In the genomic region with DNA sequence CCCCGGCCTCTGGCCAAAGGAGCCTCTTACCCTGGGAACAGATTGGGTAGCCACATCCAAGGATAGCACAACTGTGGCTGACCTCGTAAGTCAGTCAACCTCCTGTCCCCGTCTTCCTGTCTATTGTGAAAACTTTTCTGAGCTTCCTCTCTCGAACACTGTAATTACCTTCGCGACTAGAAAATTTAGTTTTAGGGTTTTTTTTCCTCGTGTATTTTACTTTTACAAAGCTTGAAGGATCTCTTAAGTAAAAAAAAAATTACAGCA, we compare ENCODE assay signal across 8 mouse cellular contexts. TPM values are rescaled to one million over a fixed set of nuclear protein-coding genes. Genes with fewer than 3 reads are reported as not detected.
DNase-seq lines count a peak whose midpoint lies in the region; ATAC-seq and TF ChIP-seq lines count a peak whose summit lies in the region.

No protein-coding gene starts in this region.

- H3K4me1 ChIP-seq in kidney, adult 2 months (ENCODE audit: control insufficient read depth, insufficient read depth, low read length) = peaks cover 3% of the 10 kb centered on the region; the same call in 1 of the 2 replicates
- H3K4me1 ChIP-seq in bone marrow, adult 2 months (ENCODE audit: control insufficient read depth, insufficient read depth, low read length) = no peaks in the 10 kb centered on the region
- peaks cover 18% of the 10 kb centered on the region for H3K4me1 ChIP-seq in hindbrain, embryonic 13.5 days (replicated peaks)
- peaks cover 7% of the 10 kb centered on the region for H3K4me1 ChIP-seq in midbrain, embryonic 11.5 days (ENCODE audit: control insufficient read depth, insufficient read depth, low read length)

- H3K4me3 ChIP-seq in kidney, adult 2 months (ENCODE audit: insufficient read depth, low read depth, low read length) = peak overlapping the region; percentile 90
- H3K4me3 ChIP-seq in bone marrow, adult 2 months (replicated peaks; ENCODE audit: control insufficient read depth, low read depth, low read length) = peak overlapping the region; percentile 98
- peak overlapping the region; percentile 98 for H3K4me3 ChIP-seq in hindbrain, embryonic 13.5 days
- peak overlapping the region; percentile 96 for H3K4me3 ChIP-seq in midbrain, embryonic 11.5 days (ENCODE audit: low read depth, low read length)

- no peaks in the 10 kb centered on the region for H3K27me3 ChIP-seq in kidney, adult 2 months (replicated peaks; ENCODE audit: control insufficient read depth, insufficient read depth, low read length)
- H3K27me3 ChIP-seq in hindbrain, embryonic 13.5 days = no peaks in the 10 kb centered on the region
- no peaks in the 10 kb centered on the region for H3K27me3 ChIP-seq in midbrain, embryonic 11.5 days (ENCODE audit: control insufficient read depth, insufficient read depth, low read length)

- H3K36me3 ChIP-seq in kidney, adult 2 months (ENCODE audit: control insufficient read depth, insufficient read depth, low read length) = no peaks in the 10 kb centered on the region; the same call in 1 of the 2 replicates
- H3K36me3 ChIP-seq in hindbrain, embryonic 13.5 days = peaks cover 35% of the 10 kb centered on the region
- peaks cover 3% of the 10 kb centered on the region for H3K36me3 ChIP-seq in midbrain, embryonic 11.5 days (ENCODE audit: control insufficient read depth, insufficient read depth, low read length)

- H3K9me3 ChIP-seq in hindbrain, embryonic 13.5 days = no peaks in the 10 kb centered on the region
- no peaks in the 10 kb centered on the region for H3K9me3 ChIP-seq in midbrain, embryonic 11.5 days (ENCODE audit: control insufficient read depth, low read length)

- ATAC-seq in hindbrain, embryonic 13.5 days (ENCODE audit: low FRiP score) = no peak
- no peak for ATAC-seq in midbrain, embryonic 11.5 days (ENCODE audit: low FRiP score)

- peak overlapping the region; percentile 98 for H3K4me2 ChIP-seq in hindbrain, embryonic 13.5 days
- peak overlapping the region; percentile 90 for H3K4me2 ChIP-seq in midbrain, embryonic 11.5 days

- no peak overlapping the region for H3K27ac ChIP-seq in kidney, adult 2 months (ENCODE audit: insufficient read depth, low read depth, low read length)
- H3K27ac ChIP-seq in bone marrow, adult 2 months (ENCODE audit: control insufficient read depth, insufficient read depth, low read depth, low read length, poor library complexity) = peak overlapping the region; percentile 66
- H3K27ac ChIP-seq in hindbrain, embryonic 13.5 days = peak overlapping the region; percentile 83; the same call in 1 of the 2 replicates
- H3K27ac ChIP-seq in midbrain, embryonic 11.5 days (ENCODE audit: low read depth, low read length) = no peak overlapping the region

- 2% methylated on average over 7 of the region's 7 CpGs for WGBS in kidney, adult 2 months
- under 1% methylated on average over 7 of the region's 7 CpGs for WGBS in bone marrow, adult 2 months
- whole genome bisulfite sequencing in hindbrain, embryonic 13.5 days = 5% methylated on average over 7 of the region's 7 CpGs
- WGBS in midbrain, embryonic 11.5 days = 6% methylated on average over 7 of the region's 7 CpGs

- H3K9ac ChIP-seq in hindbrain, embryonic 13.5 days = peak overlapping the region; percentile 94
- H3K9ac ChIP-seq in midbrain, embryonic 11.5 days (ENCODE audit: low read length) = peak overlapping the region; percentile 91

- TF ChIP-seq POLR2A in kidney, adult 2 months (IDR thresholded peaks at IDR 0.05; ENCODE audit: low read depth, low read length) = no peak
- TF ChIP-seq POLR2A in bone marrow, adult 2 months (IDR thresholded peaks at IDR 0.05; ENCODE audit: borderline replicate concordance, control insufficient read depth, low read depth, low read length) = no peak

- TF ChIP-seq CTCF in kidney, adult 2 months (conservative IDR thresholded peaks at IDR 0.05; ENCODE audit: insufficient read depth, insufficient read length, low read depth, low read length) = no peak
- TF ChIP-seq CTCF in bone marrow, adult 2 months (IDR thresholded peaks at IDR 0.05; ENCODE audit: control insufficient read depth, insufficient read depth, low read length) = no peak

- no peak for DNase-seq in kidney, adult 2 months
- no peak for DNase-seq in kidney, adult 18-20 months
- no peak for DNase-seq in midbrain, embryonic 11.5 days (ENCODE audit: low spot score, missing footprints)
- no peak for DNase-seq in T-cell, adult 2 months (ENCODE audit: low spot score)
- DNase-seq in right cerebral cortex, adult 18-20 months = no peak
- no peak for DNase-seq in kidney, postnatal 36 days

RNA-seq across cellular contexts. Expression of gene Rbm45, which starts 0.8 kb away (rescaled TPM):
- polyA plus RNA-seq in kidney, adult 2 months (2012; rRNA removed) = 8.3 and 8.9 TPM in 2 replicates
- polyA plus RNA-seq in bone marrow, adult 2 months (2011; ENCODE audit: insufficient read depth, insufficient read length, low replicate concordance, missing spikeins) = 15.4 and 17.5 TPM in 2 replicates
- polyA plus RNA-seq in hindbrain, embryonic 13.5 days (2015; fragmentation: Nextera tagmentation; extraction: Ambion mirVana) = 22.1 and 25.6 TPM in 2 replicates
- 17.3 and 17.5 TPM in 2 replicates for polyA plus RNA-seq in midbrain, embryonic 11.5 days (2014; fragmentation: Nextera tagmentation; extraction: Ambion mirVana)

RNA-seq across cellular contexts. Expression of gene Cyct, which starts 10.3 kb away (rescaled TPM):
- not detected in 2 replicates for polyA plus RNA-seq in kidney, adult 2 months (2012; rRNA removed)
- 4.7 TPM in 1 of 2 replicates, not detected in the other for polyA plus RNA-seq in bone marrow, adult 2 months (2011; ENCODE audit: insufficient read depth, insufficient read length, low replicate concordance, missing spikeins)
- not detected in 2 replicates for polyA plus RNA-seq in hindbrain, embryonic 13.5 days (2015; fragmentation: Nextera tagmentation; extraction: Ambion mirVana)
- not detected in 2 replicates for polyA plus RNA-seq in midbrain, embryonic 11.5 days (2014; fragmentation: Nextera tagmentation; extraction: Ambion mirVana)

RNA-seq across cellular contexts. Expression of gene Pde11a, which starts 32.0 kb away (rescaled TPM):
- polyA plus RNA-seq in kidney, adult 2 months (2012; rRNA removed) = 0.83 and 0.95 TPM in 2 replicates
- polyA plus RNA-seq in bone marrow, adult 2 months (2011; ENCODE audit: insufficient read depth, insufficient read length, low replicate concordance, missing spikeins) = 0.59 TPM in 1 of 2 replicates, not detected in the other
- polyA plus RNA-seq in hindbrain, embryonic 13.5 days (2015; fragmentation: Nextera tagmentation; extraction: Ambion mirVana) = 1.6 TPM in 2 replicates
- polyA plus RNA-seq in midbrain, embryonic 11.5 days (2014; fragmentation: Nextera tagmentation; extraction: Ambion mirVana) = 0.12 TPM in 1 of 2 replicates, not detected in the other

RNA-seq across cellular contexts. Expression of gene Osbpl6, which starts 35.7 kb away (rescaled TPM):
- 35.1 and 41.2 TPM in 2 replicates for polyA plus RNA-seq in kidney, adult 2 months (2012; rRNA removed)
- polyA plus RNA-seq in bone marrow, adult 2 months (2011; ENCODE audit: insufficient read depth, insufficient read length, low replicate concordance, missing spikeins) = 0.92 TPM in 1 of 2 replicates, not detected in the other
- 24.2 and 27.7 TPM in 2 replicates for polyA plus RNA-seq in hindbrain, embryonic 13.5 days (2015; fragmentation: Nextera tagmentation; extraction: Ambion mirVana)
- 10.9 and 11.1 TPM in 2 replicates for polyA plus RNA-seq in midbrain, embryonic 11.5 days (2014; fragmentation: Nextera tagmentation; extraction: Ambion mirVana)

Comparison
In these comparisons a context has a peak if more than half of its experiments do, and no peak if none do; other contexts are left out.
1. H3K27ac ChIP-seq: peak in bone marrow, adult 2 months (single experiment) and hindbrain, embryonic 13.5 days (single experiment); none in kidney, adult 2 months (single experiment) and midbrain, embryonic 11.5 days (single experiment).
2. Peak in every context shown above with its lines, with median percentiles within 50 percentile points of each other: H3K4me3 ChIP-seq.